Mouse (Mus musculus) liver, embryonic 16.5 days (tissue): Measurements from ENCODE around the gene Ecm2. TPM values are rescaled to one million over a fixed set of nuclear protein-coding genes. Genes with fewer than 3 reads are reported as not detected.

Experiments
- ATAC-seq: fragments of 200-750 bp; cut with Nextera tagmentation; 2 replicates; pipeline ENCODE4 v1.8.0; 2017; ENCODE audit warnings: low read depth, mild to moderate bottlenecking, moderate number of reproducible peaks, moderate library complexity
- H3K27ac ChIP-seq: fragments of 300-500 bp; sonication (generic); 2 replicates; pipeline ENCODE4 v1.5.1; 2014; ENCODE audit warnings: mild to moderate bottlenecking, low read length
- H3K27me3 ChIP-seq: fragments of 300-500 bp; sonication (generic); 2 replicates; pipeline ENCODE4 v1.6.1; 2014; ENCODE audit warnings: low read depth, low read length, mixed read lengths; ENCODE audit not compliant: control insufficient read depth, insufficient read depth
- H3K36me3 ChIP-seq: fragments of 300-500 bp; sonication (generic); 2 replicates; pipeline ENCODE4 v1.6.1; 2014; ENCODE audit warnings: mild to moderate bottlenecking; ENCODE audit not compliant: control insufficient read depth, insufficient read depth
- H3K4me1 ChIP-seq: fragments of 300-500 bp; sonication (generic); 2 replicates; pipeline ENCODE4 v1.6.1; 2014; ENCODE audit warnings: low read depth, low read length, mixed read lengths; ENCODE audit not compliant: control insufficient read depth
- H3K4me2 ChIP-seq: fragments of 300-500 bp; sonication (generic); 2 replicates; pipeline ENCODE4 v1.6.1; 2014; ENCODE audit warnings: low read depth, low read length, mixed read lengths
- H3K4me3 ChIP-seq: fragments of 300-500 bp; sonication (generic); 2 replicates; pipeline ENCODE4 v1.5.1; 2014; ENCODE audit warnings: low read depth, mild to moderate bottlenecking, low read length
- H3K9ac ChIP-seq: fragments of 300-500 bp; sonication (generic); 2 replicates; pipeline ENCODE4 v1.6.1; 2014; ENCODE audit warnings: low read depth, low read length
- H3K9me3 ChIP-seq: fragments of 300-500 bp; sonication (generic); replicated peaks from 2 replicates; pipeline ENCODE4 v1.6.1; 2016; ENCODE audit warnings: low read length; ENCODE audit not compliant: control insufficient read depth
- WGBS: fragments of 180-500 bp; shearing (Covaris S2); extraction: QIAGEN DNeasy Blood & Tissue Kit; methylation state at CpG from one replicate; pipeline ENCODE4 v1.1.7; 2014; ENCODE audit not compliant: insufficient replicate concordance; 5-methylcytosine and 5-hydroxymethylcytosine counted together
- polyA plus RNA-seq: library from polyadenylated mRNA; unstranded; fragments of >200 nt; fragmentation: Nextera tagmentation; extraction: Ambion mirVana; gene quantifications from 2 replicates; pipeline ENCODE4 v1.2.1, GENCODE M21; 2015

Ecm2 gene
- polyA plus RNA-seq, 1 experiment from 2014 or later = 0.38 TPM

GRCm38 (mm10) chr13:49544279-49544678 is 39.7 kb downstream of the Ecm2 start, which contains the start of gene Aspn:
TSS of gene Aspn (plus strand) at chr13:49544443.
- no peaks in the 10 kb centered on the region for H3K9me3 ChIP-seq
- no peaks in the 10 kb centered on the region for H3K4me1 ChIP-seq
- no peak within 1 kb of the TSS for H3K4me2 ChIP-seq
- no peak within 1 kb of the TSS for H3K9ac ChIP-seq
- 74% methylated on average over 3 of the region's 3 CpGs for WGBS
- H3K36me3 ChIP-seq = no peaks in the 10 kb centered on the region
- no peak within 1 kb of the TSS for H3K27ac ChIP-seq
- H3K4me3 ChIP-seq = no peak within 1 kb of the TSS
- ATAC-seq = no peak
- H3K27me3 ChIP-seq = no peaks in the 10 kb centered on the region

- ATAC-seq = no peak
- 48% methylated on average over 3 of the region's 3 CpGs for WGBS
- H3K27me3 ChIP-seq = no peaks in the 10 kb centered on the region
- H3K4me1 ChIP-seq = no peaks in the 10 kb centered on the region
- H3K36me3 ChIP-seq = no peaks in the 10 kb centered on the region
- H3K4me3 ChIP-seq = no peak overlapping the region
- H3K4me2 ChIP-seq = no peak overlapping the region
- no peak overlapping the region for H3K27ac ChIP-seq
- H3K9me3 ChIP-seq = no peaks in the 10 kb centered on the region
- no peak overlapping the region for H3K9ac ChIP-seq
Observed at GRCm38 (mm10) chr13:49545646-49546045, 41.0 kb downstream of the Ecm2 start.

- no peaks in the 10 kb centered on the region for H3K36me3 ChIP-seq
- no peak overlapping the region for H3K4me2 ChIP-seq
- ATAC-seq = no peak
- no peaks in the 10 kb centered on the region for H3K9me3 ChIP-seq
- no peaks in the 10 kb centered on the region for H3K27me3 ChIP-seq
- H3K9ac ChIP-seq = no peak overlapping the region
- WGBS = 71% methylated on average over 1 of the region's 1 CpGs
- no peak overlapping the region for H3K27ac ChIP-seq
- no peaks in the 10 kb centered on the region for H3K4me1 ChIP-seq
- no peak overlapping the region for H3K4me3 ChIP-seq
Observed at GRCm38 (mm10) chr13:49546517-49546916, 41.9 kb downstream of the Ecm2 start.

- Histone ChIP-seq H3K4me3 (no peak overlapping the region), H3K36me3 (no peaks in the 10 kb centered on the region), H3K27ac (no peak overlapping the region), H3K9ac (no peak overlapping the region), H3K4me1 (no peaks in the 10 kb centered on the region), H3K4me2 (no peak overlapping the region), H3K9me3 (no peaks in the 10 kb centered on the region), H3K27me3 (no peaks in the 10 kb centered on the region)
- ATAC-seq = no peak
- 64% methylated on average over 1 of the region's 1 CpGs for WGBS
Observed at GRCm38 (mm10) chr13:49547563-49548150, 43.0 kb downstream of the Ecm2 start.

- Histone ChIP-seq H3K4me3 (no peak overlapping the region), H3K4me1 (no peaks in the 10 kb centered on the region), H3K9ac (no peak overlapping the region), H3K9me3 (no peaks in the 10 kb centered on the region), H3K36me3 (no peaks in the 10 kb centered on the region), H3K27me3 (no peaks in the 10 kb centered on the region), H3K27ac (no peak overlapping the region), H3K4me2 (no peak overlapping the region)
- WGBS = 80% methylated on average over 3 of the region's 3 CpGs
- no peak for ATAC-seq
Observed at GRCm38 (mm10) chr13:49549616-49550015, 45.0 kb downstream of the Ecm2 start.

GRCm38 (mm10) chr13:49554519-49554918 is 49.9 kb downstream of the Ecm2 start:
- no peaks in the 10 kb centered on the region for H3K36me3 ChIP-seq
- ATAC-seq = no peak
- no peak overlapping the region for H3K4me3 ChIP-seq
- H3K9me3 ChIP-seq = no peaks in the 10 kb centered on the region
- no peak overlapping the region for H3K4me2 ChIP-seq
- WGBS = 81% methylated on average over 5 of the region's 5 CpGs
- no peaks in the 10 kb centered on the region for H3K4me1 ChIP-seq
- H3K9ac ChIP-seq = no peak overlapping the region
- H3K27ac ChIP-seq = no peak overlapping the region
- H3K27me3 ChIP-seq = no peaks in the 10 kb centered on the region

GRCm38 (mm10) chr13:49556203-49556602 is 51.6 kb downstream of the Ecm2 start:
- Histone ChIP-seq H3K27ac (no peak overlapping the region), H3K4me3 (no peak overlapping the region), H3K9ac (no peak overlapping the region), H3K36me3 (no peaks in the 10 kb centered on the region), H3K4me2 (no peak overlapping the region), H3K4me1 (peaks cover 5% of the 10 kb centered on the region), H3K9me3 (no peaks in the 10 kb centered on the region), H3K27me3 (no peaks in the 10 kb centered on the region)
- ATAC-seq = no peak
- 68% methylated on average over 1 of the region's 1 CpGs for WGBS

GRCm38 (mm10) chr13:49556924-49557323 is 52.3 kb downstream of the Ecm2 start:
- H3K4me2 ChIP-seq = no peak overlapping the region
- ATAC-seq = no peak
- H3K4me1 ChIP-seq = peaks cover 5% of the 10 kb centered on the region
- H3K9me3 ChIP-seq = no peaks in the 10 kb centered on the region
- H3K27ac ChIP-seq = no peak overlapping the region
- no peaks in the 10 kb centered on the region for H3K36me3 ChIP-seq
- H3K4me3 ChIP-seq = no peak overlapping the region
- no peak overlapping the region for H3K9ac ChIP-seq
- H3K27me3 ChIP-seq = no peaks in the 10 kb centered on the region
- WGBS = 54% methylated on average over 1 of the region's 1 CpGs

GRCm38 (mm10) chr13:49559185-49559584 is 54.6 kb downstream of the Ecm2 start:
- H3K4me2 ChIP-seq = no peak overlapping the region
- no peak overlapping the region for H3K27ac ChIP-seq
- no peaks in the 10 kb centered on the region for H3K27me3 ChIP-seq
- WGBS = 42% methylated on average over 2 of the region's 2 CpGs
- H3K9me3 ChIP-seq = no peaks in the 10 kb centered on the region
- peaks cover 5% of the 10 kb centered on the region for H3K4me1 ChIP-seq
- H3K9ac ChIP-seq = no peak overlapping the region
- no peak overlapping the region for H3K4me3 ChIP-seq
- ATAC-seq = peak; percentile 51; the same call in 1 of the 2 replicates
- no peaks in the 10 kb centered on the region for H3K36me3 ChIP-seq
